Mouse (Mus musculus): ENCODE results near the gene Rrp7a. TPM values are rescaled to one million over a fixed set of nuclear protein-coding genes. Genes with fewer than 3 reads are reported as not detected.

Rrp7a gene
- polyA plus RNA-seq, 1 experiment = 70.9 TPM

- peaks cover 33% of the 10 kb centered on the region for H3K4me1 ChIP-seq (ENCODE audit: control insufficient read depth, insufficient read depth, low read length)
- peak overlapping the region; percentile 86 for H3K27ac ChIP-seq (ENCODE audit: insufficient read depth, low read length)
- no peak overlapping the region for H3K4me3 ChIP-seq (ENCODE audit: insufficient read depth, low read length)
- TF ChIP-seq CTCF (IDR thresholded peaks at IDR 0.05; ENCODE audit: borderline replicate concordance, insufficient read depth, low read length) (no peak), POLR2A (IDR thresholded peaks at IDR 0.05; ENCODE audit: low read depth, low read length) (no peak)
These were observed 44.0 kb upstream of the Rrp7a start for GRCm38 (mm10) chr15:83166642-83167041.

DNA sequence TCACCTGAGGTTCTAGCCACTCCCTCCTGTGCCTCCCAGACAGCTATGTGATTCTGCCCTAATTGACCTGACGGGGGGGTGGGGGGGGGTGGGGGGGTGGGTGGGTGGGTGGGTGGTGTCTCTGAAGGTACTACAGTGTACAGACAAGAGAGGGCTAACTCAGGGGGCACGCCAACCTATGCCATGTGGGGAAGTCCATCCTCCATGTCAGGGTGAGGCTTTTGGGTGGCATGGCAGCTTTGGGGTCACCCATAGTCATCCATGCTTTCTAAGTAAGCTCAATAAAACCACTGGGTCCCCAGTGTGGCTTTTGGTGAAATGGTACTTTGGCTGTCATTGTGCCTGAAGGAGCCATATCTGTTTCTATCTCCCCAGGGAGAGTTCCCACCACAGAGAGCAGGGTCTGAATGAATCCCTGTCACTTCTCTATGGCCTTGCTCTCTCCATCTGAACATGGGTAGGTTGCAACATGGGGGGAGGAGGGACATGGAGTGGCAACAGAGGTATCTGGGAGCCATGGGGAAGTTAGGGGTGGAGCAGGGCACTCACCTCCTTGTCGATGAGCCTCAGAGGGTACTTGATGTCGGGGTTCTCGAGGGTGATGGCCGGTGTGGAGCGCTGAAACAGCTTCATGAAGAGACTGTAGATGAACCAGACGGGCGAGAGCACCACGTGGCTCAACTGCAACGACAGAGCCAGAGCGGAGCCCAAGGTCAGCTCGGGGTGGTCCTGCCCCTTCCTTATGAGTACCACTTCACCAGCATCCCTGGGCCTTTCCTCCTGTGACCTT, 43.1 kb upstream of the Rrp7a start:
- peaks cover 30% of the 10 kb centered on the region for H3K4me1 ChIP-seq (ENCODE audit: control insufficient read depth, insufficient read depth, low read length)

GRCm38 (mm10) chr15:83164971-83165471, 42.4 kb upstream of the Rrp7a start:
- Histone ChIP-seq H3K4me3 (ENCODE audit: insufficient read depth, low read length) (no peak overlapping the region), H3K27ac (ENCODE audit: insufficient read depth, low read length) (0 out of 2 replicates have a peak overlapping the region, but pooled peaks have one; percentile 6), H3K4me1 (ENCODE audit: control insufficient read depth, insufficient read depth, low read length) (peaks cover 25% of the 10 kb centered on the region)
- TF ChIP-seq CTCF (IDR thresholded peaks at IDR 0.05; ENCODE audit: borderline replicate concordance, insufficient read depth, low read length) (no peak), POLR2A (IDR thresholded peaks at IDR 0.05; ENCODE audit: low read depth, low read length) (0 out of 2 replicates have a peak, but pooled peaks have one; percentile 12)

More for the DNA sequence above, 43.1 kb upstream of the Rrp7a start:
- Histone ChIP-seq H3K4me3 (ENCODE audit: insufficient read depth, low read length) (no peak overlapping the region), H3K27ac (ENCODE audit: insufficient read depth, low read length) (peak overlapping the region; percentile 86)
- no peak for TF ChIP-seq CTCF (IDR thresholded peaks at IDR 0.05; ENCODE audit: borderline replicate concordance, insufficient read depth, low read length)
- no peak for TF ChIP-seq POLR2A (IDR thresholded peaks at IDR 0.05; ENCODE audit: low read depth, low read length)

DNA sequence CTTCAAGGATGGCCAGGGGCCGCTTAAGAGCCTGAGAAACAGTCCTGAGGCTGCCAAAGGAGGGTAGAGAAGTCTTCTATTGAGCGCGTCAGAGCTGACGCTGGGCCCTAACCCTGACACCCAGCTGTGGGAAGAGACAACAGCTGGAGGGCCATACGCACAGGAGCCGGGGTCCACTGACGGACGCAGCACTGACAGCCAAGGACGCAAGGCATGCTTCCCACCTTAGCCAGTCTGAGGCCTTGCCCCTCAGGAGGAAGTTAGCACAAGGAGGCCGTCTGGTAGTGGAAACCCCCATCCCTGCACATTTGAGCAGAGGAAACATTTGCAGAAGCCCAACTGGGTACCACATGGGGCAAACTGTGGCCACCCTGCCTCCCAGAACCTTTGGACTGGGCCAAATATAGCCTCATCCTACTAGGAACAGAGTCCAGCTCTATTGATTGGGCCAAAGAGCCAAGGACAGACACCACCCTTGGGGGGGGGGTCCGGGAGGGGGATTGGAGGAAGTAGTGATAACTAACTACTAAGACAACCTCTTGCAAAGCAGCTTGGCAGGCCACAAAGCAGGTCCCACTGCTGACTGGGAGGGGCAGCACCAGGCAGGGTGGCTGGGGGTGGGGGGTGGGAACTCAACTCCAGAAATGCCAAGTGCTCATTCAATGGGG, 40.4 kb upstream of the Rrp7a start:
- no peak overlapping the region for H3K27ac ChIP-seq (ENCODE audit: insufficient read depth, low read length)
- peaks cover 22% of the 10 kb centered on the region for H3K4me1 ChIP-seq (ENCODE audit: control insufficient read depth, insufficient read depth, low read length)
- no peak overlapping the region for H3K4me3 ChIP-seq (ENCODE audit: insufficient read depth, low read length)
- TF ChIP-seq POLR2A (IDR thresholded peaks at IDR 0.05; ENCODE audit: low read depth, low read length) = no peak

DNA sequence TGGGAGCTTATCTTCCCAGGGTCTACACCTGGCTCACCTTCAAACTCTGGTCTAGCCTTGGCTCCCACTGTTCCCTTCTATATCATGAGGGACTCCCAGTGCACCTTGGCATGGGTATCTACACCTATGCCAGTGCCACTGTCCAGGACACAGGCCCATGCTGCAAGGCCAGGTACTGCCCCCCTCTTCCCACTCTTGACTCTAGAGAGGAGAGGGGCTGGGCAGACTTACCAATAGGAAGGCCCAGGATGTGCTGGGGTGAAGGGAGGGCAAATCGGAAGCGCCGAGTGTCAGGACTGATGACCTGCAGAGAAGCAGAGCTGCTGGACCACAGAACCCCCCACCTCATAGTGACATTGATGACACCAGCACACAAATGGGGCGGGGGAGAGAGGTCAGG, 39.4 kb upstream of the Rrp7a start:
- H3K27ac ChIP-seq (ENCODE audit: insufficient read depth, low read length) = no peak overlapping the region
- peaks cover 20% of the 10 kb centered on the region for H3K4me1 ChIP-seq (ENCODE audit: control insufficient read depth, insufficient read depth, low read length)
- no peak overlapping the region for H3K4me3 ChIP-seq (ENCODE audit: insufficient read depth, low read length)
- TF ChIP-seq CTCF (IDR thresholded peaks at IDR 0.05; ENCODE audit: borderline replicate concordance, insufficient read depth, low read length) = no peak
- no peak for TF ChIP-seq POLR2A (IDR thresholded peaks at IDR 0.05; ENCODE audit: low read depth, low read length)

- Histone ChIP-seq H3K4me1 (ENCODE audit: control insufficient read depth, insufficient read depth, low read length) (peaks cover 19% of the 10 kb centered on the region), H3K4me3 (ENCODE audit: insufficient read depth, low read length) (no peak overlapping the region), H3K27ac (ENCODE audit: insufficient read depth, low read length) (no peak overlapping the region)
- TF ChIP-seq POLR2A (IDR thresholded peaks at IDR 0.05; ENCODE audit: low read depth, low read length) (no peak), CTCF (IDR thresholded peaks at IDR 0.05; ENCODE audit: borderline replicate concordance, insufficient read depth, low read length) (no peak)
These were observed 38.6 kb upstream of the Rrp7a start for GRCm38 (mm10) chr15:83161062-83161748.

DNA sequence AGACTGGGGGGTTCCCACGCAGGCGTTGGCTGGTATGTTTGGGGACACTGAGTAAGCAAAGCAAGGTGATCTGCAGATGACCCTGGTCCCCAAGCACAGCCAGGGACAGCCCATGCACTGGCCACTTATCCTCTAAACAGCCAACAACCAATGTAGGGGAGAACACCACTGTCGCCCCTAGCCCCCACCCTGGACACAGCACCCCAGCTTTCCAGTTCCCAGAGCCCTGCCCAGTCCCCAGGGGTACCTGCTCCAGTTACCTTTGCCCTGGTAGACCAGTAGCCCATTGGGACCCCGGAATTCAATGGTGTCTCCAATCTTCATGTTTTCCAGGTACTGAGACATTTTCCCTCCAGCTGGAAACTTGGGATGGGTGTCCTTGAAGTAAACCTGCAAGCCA, 38.0 kb upstream of the Rrp7a start:
- H3K4me3 ChIP-seq (ENCODE audit: insufficient read depth, low read length) = no peak overlapping the region
- no peak overlapping the region for H3K27ac ChIP-seq (ENCODE audit: insufficient read depth, low read length)
- peaks cover 24% of the 10 kb centered on the region for H3K4me1 ChIP-seq (ENCODE audit: control insufficient read depth, insufficient read depth, low read length)
- TF ChIP-seq CTCF (IDR thresholded peaks at IDR 0.05; ENCODE audit: borderline replicate concordance, insufficient read depth, low read length) (no peak), POLR2A (IDR thresholded peaks at IDR 0.05; ENCODE audit: low read depth, low read length) (no peak)

GRCm38 (mm10) chr15:83159823-83160222, 37.2 kb upstream of the Rrp7a start:
- Histone ChIP-seq H3K4me3 (ENCODE audit: insufficient read depth, low read length) (no peak overlapping the region), H3K27ac (ENCODE audit: insufficient read depth, low read length) (no peak overlapping the region), H3K4me1 (ENCODE audit: control insufficient read depth, insufficient read depth, low read length) (peaks cover 21% of the 10 kb centered on the region)
- TF ChIP-seq POLR2A (IDR thresholded peaks at IDR 0.05; ENCODE audit: low read depth, low read length) (no peak), CTCF (IDR thresholded peaks at IDR 0.05; ENCODE audit: borderline replicate concordance, insufficient read depth, low read length) (no peak)

DNA sequence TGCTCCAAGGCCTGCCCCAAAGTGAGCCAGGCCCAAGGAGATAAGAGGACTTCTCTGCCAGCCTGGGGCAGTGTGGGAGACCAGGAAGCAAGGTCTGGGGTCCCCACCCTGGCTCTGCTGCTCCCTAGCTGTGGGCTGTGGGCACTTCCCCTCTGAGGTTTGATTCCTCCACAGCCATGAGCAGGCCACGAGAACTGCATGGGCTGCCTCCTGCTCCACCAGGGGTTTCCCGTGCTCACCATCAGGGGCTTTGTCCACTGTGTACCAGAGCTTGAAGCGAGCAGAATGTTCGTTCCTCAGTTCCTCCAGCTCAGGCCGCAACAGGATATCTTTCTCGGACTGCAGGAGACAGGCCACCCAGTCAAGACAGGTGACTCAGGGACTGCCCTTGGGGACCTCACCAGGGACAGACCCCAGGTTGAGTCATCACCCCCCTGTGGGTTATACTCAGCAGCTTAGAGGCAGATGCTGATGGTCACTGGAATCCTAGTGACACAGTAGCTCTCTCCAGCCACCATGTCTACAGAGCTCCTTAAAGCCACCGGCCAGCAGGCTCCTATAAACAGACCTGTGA, 36.1 kb upstream of the Rrp7a start:
- TF ChIP-seq POLR2A (IDR thresholded peaks at IDR 0.05; ENCODE audit: low read depth, low read length) (no peak), CTCF (IDR thresholded peaks at IDR 0.05; ENCODE audit: borderline replicate concordance, insufficient read depth, low read length) (no peak)
- H3K27ac ChIP-seq (ENCODE audit: insufficient read depth, low read length) = peak overlapping the region; percentile 93; the same call in 1 of the 2 replicates
- H3K4me3 ChIP-seq (ENCODE audit: insufficient read depth, low read length) = no peak overlapping the region
- H3K4me1 ChIP-seq (ENCODE audit: control insufficient read depth, insufficient read depth, low read length) = peaks cover 19% of the 10 kb centered on the region

Data from embryonic fibroblast, embryonic 13.5 days (primary cell).